ENCODE assay signal across 26 mouse cellular contexts in the genomic region with DNA sequence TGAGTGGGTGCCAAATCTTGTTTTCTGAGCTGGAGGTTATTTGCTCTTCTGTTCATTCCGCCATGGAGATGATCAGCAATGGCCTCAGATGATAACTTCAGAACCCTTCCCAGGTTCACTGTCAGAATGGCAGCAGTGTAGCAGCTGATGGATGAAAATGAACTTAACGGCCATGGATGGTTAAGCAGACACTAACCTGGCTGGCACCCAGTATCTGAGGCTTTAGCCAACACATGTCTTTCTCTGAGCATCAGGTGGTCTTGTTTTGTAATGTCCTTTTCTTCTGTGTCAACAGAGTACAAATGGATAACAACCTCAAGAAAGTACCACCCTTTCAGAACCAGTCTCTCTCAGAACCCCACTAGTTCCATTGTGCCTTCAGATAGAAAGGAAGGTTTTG.
"Had no signal": no experiment of that assay in that cellular context is flagged by ENCODE, and none has a peak within 500 bp of the region (broad histone marks: within the 10 kb centered on the region; RNA-seq: fewer than 3 reads in every experiment).

No protein-coding gene starts in this region.

- H3K27me3 ChIP-seq: heart, embryonic 12.5 days; hindbrain, embryonic 12.5 days; intestine, embryonic 15.5 days; limb, embryonic 12.5 days; liver, embryonic 13.5 days; liver, embryonic 15.5 days had no signal

- H3K9me3 ChIP-seq: heart, embryonic 10.5 days; heart, embryonic 12.5 days; hindbrain, embryonic 12.5 days; intestine, embryonic 15.5 days; limb, embryonic 10.5 days; limb, embryonic 12.5 days; liver, embryonic 13.5 days; liver, embryonic 15.5 days had no signal

- DNase-seq: gastrocnemius, postnatal 14 days; gastrocnemius, postnatal 36 days; heart, adult 18-20 months; heart, postnatal 10 days; heart, postnatal 4 days; kidney, adult 18-20 months; kidney, adult 8-10 months; kidney, postnatal 10 days; kidney, postnatal 25 days; kidney, postnatal 4 days; liver; liver, embryonic 13.5 days; liver, postnatal 0 days had no signal

- H3K36me3 ChIP-seq: heart, embryonic 10.5 days; heart, embryonic 12.5 days; hindbrain, embryonic 12.5 days; intestine, embryonic 15.5 days; limb, embryonic 10.5 days; limb, embryonic 12.5 days; liver, embryonic 13.5 days; liver, embryonic 15.5 days had no signal

- H3K4me1 ChIP-seq: heart, embryonic 10.5 days; heart, embryonic 12.5 days; hindbrain, embryonic 12.5 days; intestine, embryonic 15.5 days; liver, embryonic 13.5 days; liver, embryonic 15.5 days had no signal

- H3K4me3 ChIP-seq: heart, embryonic 10.5 days; heart, embryonic 12.5 days; hindbrain, embryonic 12.5 days; intestine, embryonic 15.5 days; layer of hippocampus, adult 2 months; left cerebral cortex, adult 2 months; limb, embryonic 10.5 days; limb, embryonic 12.5 days; liver, embryonic 13.5 days; liver, embryonic 15.5 days had no signal

- H3K27ac ChIP-seq: heart, embryonic 10.5 days; hindbrain, embryonic 12.5 days; hindbrain, embryonic 14.5 days; intestine, embryonic 15.5 days; layer of hippocampus, adult 2 months; left cerebral cortex, adult 2 months; limb, embryonic 10.5 days; limb, embryonic 12.5 days; liver, embryonic 13.5 days; liver, embryonic 15.5 days had no signal

- H3K4me2 ChIP-seq: heart, embryonic 12.5 days; hindbrain, embryonic 12.5 days; hindbrain, embryonic 14.5 days; intestine, embryonic 15.5 days; limb, embryonic 12.5 days; liver, embryonic 11.5 days; liver, embryonic 13.5 days; liver, embryonic 15.5 days had no signal

- H3K9ac ChIP-seq: heart, embryonic 12.5 days; hindbrain, embryonic 12.5 days; hindbrain, embryonic 14.5 days; intestine, embryonic 15.5 days; limb, embryonic 12.5 days; liver, embryonic 13.5 days; liver, embryonic 15.5 days; liver, postnatal 0 days had no signal

- ATAC-seq: inflammation-experienced regulatory T-cells, adult 6 months; intestine, embryonic 15.5 days; intestine, postnatal 0 days; liver, postnatal 0 days had no signal
